Mouse (Mus musculus): ENCODE results near the gene Sim2.

- TF ChIP-seq POLR2A (IDR thresholded peaks at IDR 0.05; ENCODE audit: extremely low read depth, insufficient read depth, low read length) (no peak), CTCF (IDR thresholded peaks at IDR 0.05; ENCODE audit: extremely low read depth, insufficient read depth, low read length) (no peak)
These were observed 18.0 kb upstream of the Sim2 start for GRCm38 (mm10) chr16:94066771-94067170.

Data from cortical plate, adult 2 months (tissue).